Mouse (Mus musculus): Measurements from ENCODE around the gene Bok.
A peak's percentile ranks its signal among the peaks of the same experiment; 100 is the strongest.

Gene Bok

GRCm38 (mm10) chr1:93691786-93692357, 6.4 kb downstream of the Bok start:
- peak; percentile 51 for DNase-seq

DNA sequence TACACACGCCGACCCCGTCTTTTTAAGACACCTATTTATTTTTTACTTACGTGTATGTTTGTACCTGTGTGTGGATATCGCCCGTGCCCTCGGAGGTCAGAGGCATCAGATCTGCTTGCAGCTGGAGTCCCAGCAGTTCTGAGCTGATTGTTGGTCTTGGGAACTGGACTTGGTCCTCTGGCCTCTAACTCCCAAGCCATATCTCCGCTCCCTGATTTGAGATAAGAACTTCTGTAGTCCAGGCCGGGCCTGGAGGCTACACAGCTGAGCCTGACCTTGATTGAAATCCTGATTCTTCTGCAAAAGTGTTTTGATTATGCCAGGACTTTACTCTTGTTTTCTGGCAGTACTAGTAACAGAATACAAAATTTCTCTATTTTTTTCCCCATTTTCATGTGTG, 7.3 kb downstream of the Bok start:
- DNase-seq, result no peak

GRCm38 (mm10) chr1:93693502-93693901, 8.0 kb downstream of the Bok start:
- DNase-seq, result no peak

DNA sequence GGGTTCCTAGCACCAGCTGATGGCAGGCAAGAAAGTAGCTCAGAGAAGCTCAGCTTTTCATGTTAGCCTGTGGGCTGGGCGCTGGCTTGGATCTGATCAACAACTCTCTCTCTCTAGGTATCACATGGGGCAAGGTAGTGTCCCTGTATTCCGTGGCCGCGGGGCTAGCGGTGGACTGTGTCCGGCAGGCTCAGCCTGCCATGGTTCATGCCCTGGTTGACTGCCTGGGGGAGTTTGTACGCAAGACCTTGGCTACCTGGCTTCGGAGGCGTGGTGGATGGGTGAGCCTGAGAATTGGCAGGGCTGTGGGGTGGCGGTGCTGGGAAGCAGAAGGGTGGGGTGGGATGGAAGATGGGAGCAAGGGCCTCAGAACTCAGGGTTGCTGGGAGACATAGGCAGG, 8.5 kb downstream of the Bok start:
- DNase-seq, result no peak

DNA sequence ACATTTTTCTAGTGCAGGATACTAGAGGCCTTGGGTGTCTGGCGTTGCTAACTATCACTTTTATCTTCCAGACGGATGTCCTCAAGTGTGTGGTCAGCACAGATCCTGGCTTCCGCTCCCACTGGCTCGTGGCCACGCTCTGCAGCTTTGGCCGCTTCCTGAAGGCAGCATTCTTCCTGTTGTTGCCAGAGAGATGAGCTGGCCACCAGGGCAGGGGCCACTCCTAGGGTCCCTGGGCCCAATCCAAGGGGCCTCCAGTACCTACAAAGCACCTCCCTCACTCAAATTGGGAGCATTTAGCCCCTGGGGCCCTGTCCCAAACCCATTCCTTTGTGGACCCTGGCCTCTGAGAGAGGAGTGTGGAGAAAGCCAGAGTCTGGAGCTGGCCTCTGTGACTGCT, 9.5 kb downstream of the Bok start:
- no peak for DNase-seq

DNA sequence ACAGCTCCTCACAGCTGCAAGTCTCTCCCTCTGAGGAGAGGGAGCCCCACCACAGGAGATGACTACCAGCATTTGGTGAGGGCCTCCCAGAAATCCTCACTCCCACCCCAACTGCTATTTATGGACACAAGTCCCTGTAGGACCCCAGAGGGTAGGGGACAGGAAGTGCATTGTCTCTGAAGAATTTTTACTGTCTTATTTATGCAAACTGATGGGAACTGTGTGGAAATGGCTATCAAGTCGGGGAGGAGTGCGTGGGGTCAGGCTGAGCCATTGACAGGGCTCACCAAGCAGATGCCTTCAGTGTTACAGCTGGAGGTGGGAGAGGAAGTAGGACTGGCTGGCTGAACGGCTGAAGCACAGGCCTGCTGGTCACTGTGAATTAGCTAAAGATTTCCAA, 11.9 kb downstream of the Bok start:
- DNase-seq, result no peak

- peak; percentile 87 for DNase-seq
Observed at GRCm38 (mm10) chr1:93699159-93699558, 13.7 kb downstream of the Bok start.

GRCm38 (mm10) chr1:93702106-93702505, 16.6 kb downstream of the Bok start:
- no peak for DNase-seq

GRCm38 (mm10) chr1:93703472-93704048, 18.1 kb downstream of the Bok start:
- no peak for DNase-seq

- no peak for DNase-seq
Observed at GRCm38 (mm10) chr1:93704341-93704740, 18.9 kb downstream of the Bok start.

DNA sequence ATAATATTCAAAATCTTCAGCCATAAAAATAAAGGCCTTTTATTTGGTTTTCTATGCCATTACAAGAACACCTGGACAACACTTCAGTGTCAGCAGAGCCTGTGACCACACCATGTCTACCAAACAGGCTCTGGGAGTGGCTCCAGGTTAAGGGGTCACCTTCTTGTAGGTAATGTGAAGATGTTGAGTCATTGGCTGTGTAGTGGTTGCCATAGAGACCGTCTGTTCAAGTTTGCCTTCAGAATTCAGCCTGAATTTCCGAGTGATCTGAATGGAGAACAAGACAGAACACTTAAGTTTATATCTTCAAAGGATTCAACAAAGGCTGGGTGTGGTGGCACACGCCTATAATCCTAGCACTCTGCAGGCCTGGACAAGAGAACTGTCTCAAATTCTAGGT, 19.9 kb downstream of the Bok start:
- DNase-seq, result no peak

GRCm38 (mm10) chr1:93716166-93716565, 30.7 kb downstream of the Bok start:
- no peak for DNase-seq

- no peak for DNase-seq
Observed at GRCm38 (mm10) chr1:93721557-93721956, 36.1 kb downstream of the Bok start.

- no peak for DNase-seq
Observed at GRCm38 (mm10) chr1:93724623-93725022, 39.2 kb downstream of the Bok start.

- no peak for DNase-seq
Observed at GRCm38 (mm10) chr1:93725665-93726064, 40.2 kb downstream of the Bok start.

DNA sequence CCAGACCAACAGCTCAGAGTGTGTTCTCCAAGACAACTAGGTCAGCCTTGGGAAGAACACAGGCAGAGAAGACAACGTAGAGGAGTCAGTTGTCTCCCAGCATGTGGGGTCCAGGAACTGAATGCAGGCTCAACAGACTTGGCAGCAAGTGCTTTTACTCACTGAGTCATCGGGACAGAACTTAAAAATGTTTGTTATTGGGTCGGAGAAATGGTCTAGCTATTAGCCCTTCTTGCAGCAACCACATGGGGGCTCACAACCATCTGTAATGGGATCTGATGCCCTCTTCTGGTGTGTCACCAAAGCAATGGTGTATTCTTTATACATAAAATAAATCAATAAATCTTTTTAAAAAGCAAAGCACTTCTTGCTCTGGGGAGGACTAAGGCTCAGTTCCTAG, 40.7 kb downstream of the Bok start:
- no peak for DNase-seq

GRCm38 (mm10) chr1:93726974-93727373, 41.5 kb downstream of the Bok start:
- peak; percentile 37 for DNase-seq

DNA sequence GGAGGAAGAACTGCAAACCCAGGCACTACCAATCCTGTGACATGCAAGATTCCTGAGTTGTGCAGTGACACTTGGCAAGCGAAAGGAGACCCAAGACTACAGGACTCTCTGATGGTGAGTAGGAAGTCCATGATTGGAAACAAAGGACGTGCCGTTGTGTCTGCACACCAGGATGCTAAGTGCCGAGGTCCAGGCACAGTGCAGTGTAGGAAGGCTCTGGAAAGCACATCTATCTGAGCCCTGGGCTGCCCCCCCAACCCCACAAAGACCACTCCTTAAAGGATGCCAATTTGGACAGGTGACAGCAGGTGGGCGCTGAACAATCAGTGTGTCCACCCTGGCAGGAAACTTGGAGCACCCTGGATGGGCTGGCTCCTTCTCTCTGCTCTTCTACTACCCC, 45.6 kb downstream of the Bok start:
- DNase-seq, result no peak

- no peak for DNase-seq
Observed at GRCm38 (mm10) chr1:93731880-93732281, 46.4 kb downstream of the Bok start.

DNA sequence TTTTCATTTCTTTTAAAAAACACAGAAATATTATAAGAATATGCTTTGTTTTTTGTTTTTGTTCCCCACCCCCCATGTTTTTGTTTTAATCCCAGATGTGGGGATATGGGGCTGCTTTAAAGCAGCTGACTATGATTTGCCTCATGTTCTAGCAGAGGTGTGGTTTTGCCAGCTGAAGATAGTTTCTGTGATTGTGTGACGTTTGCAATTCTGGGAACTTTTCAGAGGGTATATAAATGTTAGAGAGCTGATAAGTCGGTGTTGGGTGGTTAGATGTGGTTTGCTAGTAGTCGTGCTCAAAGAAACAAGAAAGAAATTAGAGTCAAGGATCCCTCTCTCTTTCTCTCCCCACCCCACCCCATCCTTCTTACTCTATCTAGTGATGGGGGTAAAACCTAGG, 50.4 kb downstream of the Bok start:
- no peak for DNase-seq

GRCm38 (mm10) chr1:93737711-93738110, 52.3 kb downstream of the Bok start:
- DNase-seq, result no peak

- no peak for DNase-seq
Observed at GRCm38 (mm10) chr1:93740671-93741070, 55.2 kb downstream of the Bok start.

DNA sequence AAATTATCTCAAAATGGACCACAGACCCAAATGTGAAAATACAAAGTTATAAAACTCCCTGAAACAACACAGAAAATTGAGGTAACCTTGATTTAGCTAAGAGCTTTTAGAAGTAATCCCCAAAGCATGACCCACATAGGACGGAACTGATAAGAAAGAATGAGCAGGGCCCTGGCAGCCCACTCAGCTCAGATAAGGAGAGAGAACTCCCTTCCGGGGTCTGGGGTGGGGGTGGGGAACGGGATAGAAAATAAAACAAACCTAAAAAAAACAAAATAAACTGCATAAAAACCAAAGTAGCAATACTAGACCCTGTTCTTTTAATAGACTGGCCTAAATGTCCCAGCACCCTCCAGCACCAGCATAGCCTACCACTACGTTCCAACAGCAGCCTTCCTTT, 56.5 kb downstream of the Bok start:
- DNase-seq, result no peak

- DNase-seq, result no peak
Observed at GRCm38 (mm10) chr1:93742910-93743309, 57.5 kb downstream of the Bok start.
